Mouse (Mus musculus) heart, adult 2 months (tissue): ENCODE data around the gene Acsf3.

Source experiments
- EP300 ChIP-seq: fragments of 200-500 bp; IDR thresholded peaks from 2 replicates; pipeline ENCODE4 v1.6.1; 2011; ENCODE audit warnings: low read depth, low read length, control low read depth; ENCODE audit not compliant: insufficient read depth
- POLR2A ChIP-seq: fragments of 200-500 bp; IDR thresholded peaks from 2 replicates; pipeline ENCODE4 v1.6.1; 2011; ENCODE audit warnings: mild to moderate bottlenecking, low read depth, low read length, control low read depth; ENCODE audit not compliant: insufficient read depth

- TF ChIP-seq EP300 (no peak), POLR2A (no peak)
Measured at GRCm38 (mm10) chr8:122793375-122794174, 18.3 kb downstream of the Acsf3 start.
